Mouse (Mus musculus): ENCODE results near the gene Prl7a2. TPM values are rescaled to one million over a fixed set of nuclear protein-coding genes. Genes with fewer than 3 reads are reported as not detected.

The Prl7a2 gene
- polyA plus RNA-seq (2012; rRNA removed), result not detected in 2 replicates

DNA sequence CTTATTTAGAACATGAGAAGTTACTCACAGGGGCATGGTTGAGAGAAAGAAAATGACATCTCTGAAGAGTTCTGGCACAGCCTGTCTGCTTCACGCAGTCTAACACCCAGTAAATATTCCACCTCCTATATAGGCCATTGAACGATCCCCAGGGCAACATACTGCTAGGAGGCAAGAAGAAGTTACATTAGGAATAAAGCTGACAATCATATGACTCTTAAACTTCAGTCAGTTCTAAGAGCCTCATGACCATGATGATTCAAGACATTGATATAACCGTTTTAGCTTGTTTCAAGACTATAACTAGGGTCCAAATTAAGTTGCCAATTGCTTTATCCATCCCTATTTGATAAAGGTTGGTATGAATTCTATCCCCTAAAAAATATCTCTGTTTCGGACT is at the start of gene Prl7a2:
TSS of gene Prl7a2 (minus strand) at position 101 of the 400 bp plus-strand sequence.

GRCm38 (mm10) chr13:27716636-27717035 is 48.8 kb upstream of the Prl7a2 start, which contains the start of gene Prl7d1:
Gene Prl7d1, minus strand, starts transcription at chr13:27716736.

DNA sequence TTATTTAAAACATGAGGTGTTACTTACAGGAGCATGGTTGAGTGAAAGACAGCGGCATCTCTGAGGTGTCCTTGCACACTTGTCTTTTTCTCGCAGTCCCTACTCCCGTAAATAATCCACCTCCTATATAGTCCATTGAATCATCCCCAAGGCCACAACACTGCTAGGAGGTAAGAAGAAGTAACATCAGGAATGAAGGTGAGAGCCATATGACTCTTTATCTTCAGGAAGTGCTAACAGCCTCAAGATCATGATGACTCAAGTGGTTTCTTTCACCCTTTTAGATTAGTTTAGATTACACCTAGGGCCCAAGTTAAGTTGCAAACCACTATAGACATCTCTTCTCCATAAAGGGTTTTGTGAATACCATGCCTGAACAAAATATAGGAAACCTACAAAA is 25.4 kb downstream of the Prl7a2 start, which contains the start of gene Prl7a1:
TSS of gene Prl7a1 (minus strand) at position 101 of the 400 bp plus-strand sequence.

GRCm38 (mm10) chr13:27610482-27610881 is 57.4 kb downstream of the Prl7a2 start, which contains the start of gene Prl7b1:
Gene Prl7b1, minus strand, starts transcription at chr13:27610582.

Other genes starting within 250 kb of the Prl7a2 start
- not detected in 2 replicates for gene Prl8a6, start 229.3 kb downstream of the Prl7a2 start, polyA plus RNA-seq (2012; rRNA removed)
- not detected in 2 replicates for gene Prl8a8, start 154.8 kb downstream of the Prl7a2 start, polyA plus RNA-seq (2012; rRNA removed)
- gene Prl8a9, start 103.4 kb downstream of the Prl7a2 start, polyA plus RNA-seq (2012; rRNA removed), result not detected in 2 replicates
- not detected in 2 replicates for gene Prl8a1, start 85.9 kb downstream of the Prl7a2 start, polyA plus RNA-seq (2012; rRNA removed)
- not detected in 2 replicates for gene Prl7b1, start 57.5 kb downstream of the Prl7a2 start, polyA plus RNA-seq (2012; rRNA removed)
- gene Prl7a1, start 25.5 kb downstream of the Prl7a2 start, polyA plus RNA-seq (2012; rRNA removed), result not detected in 2 replicates
- gene Prl7d1, start 48.7 kb upstream of the Prl7a2 start, polyA plus RNA-seq (2012; rRNA removed), result not detected in 2 replicates
- gene Prl7c1, start 112.8 kb upstream of the Prl7a2 start, polyA plus RNA-seq (2012; rRNA removed), result not detected in 2 replicates
- gene Prl2a1, start 133.6 kb upstream of the Prl7a2 start, polyA plus RNA-seq (2012; rRNA removed), result not detected in 2 replicates
- gene Prl2c1, start 181.3 kb upstream of the Prl7a2 start, polyA plus RNA-seq (2012; rRNA removed), result not detected in 2 replicates

Measured in ovary, adult 2 months (tissue).